Mouse (Mus musculus): ENCODE data around the gene Gm42715.
"Not testable (repeated sequence)": the region's sequence is repeated elsewhere in the genome, so short reads cannot be mapped to it uniquely, and the experiment has no call there.

The Gm42715 gene

GRCm38 (mm10) chr7:127519284-127519683 is at the start of gene Gm42715:
TSS of gene Gm42715 (plus strand) at chr7:127519584.
- no peak for DNase-seq (ENCODE audit: low spot score)

DNA sequence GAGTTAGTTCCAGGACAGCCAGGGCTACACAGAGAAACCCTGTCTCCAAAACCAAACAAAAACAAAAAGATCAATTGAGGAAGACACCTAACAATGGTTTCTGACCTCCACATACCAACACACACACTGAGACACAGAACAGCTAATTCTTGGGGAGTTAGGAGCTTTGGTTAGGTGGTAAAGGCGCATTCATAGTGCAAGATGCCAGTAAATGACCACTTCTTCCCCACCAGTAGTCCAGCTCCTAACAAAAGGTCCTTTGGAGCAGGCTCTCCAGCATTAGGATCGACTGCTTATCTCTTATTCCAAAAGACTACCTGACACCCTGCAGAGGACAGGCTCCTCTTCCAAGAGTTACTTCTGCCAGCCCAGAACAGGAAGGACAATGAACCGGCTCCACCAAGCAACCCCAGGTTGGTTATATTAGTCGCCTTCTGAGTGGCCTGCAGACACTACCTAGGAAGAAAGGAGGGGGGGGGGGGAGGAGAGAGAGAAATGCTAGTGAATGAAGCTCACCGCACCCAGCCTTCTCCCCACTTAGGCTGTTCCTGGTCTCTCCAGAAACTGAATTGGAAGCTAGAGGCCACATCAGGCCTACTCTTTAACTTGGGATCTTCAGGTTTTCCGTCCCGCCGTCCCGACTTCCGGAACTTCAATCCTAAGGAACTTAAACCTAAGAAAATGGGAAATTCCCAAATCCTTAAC is 49.2 kb upstream of the Gm42715 start:
- no peak for DNase-seq (ENCODE audit: low spot score)

DNA sequence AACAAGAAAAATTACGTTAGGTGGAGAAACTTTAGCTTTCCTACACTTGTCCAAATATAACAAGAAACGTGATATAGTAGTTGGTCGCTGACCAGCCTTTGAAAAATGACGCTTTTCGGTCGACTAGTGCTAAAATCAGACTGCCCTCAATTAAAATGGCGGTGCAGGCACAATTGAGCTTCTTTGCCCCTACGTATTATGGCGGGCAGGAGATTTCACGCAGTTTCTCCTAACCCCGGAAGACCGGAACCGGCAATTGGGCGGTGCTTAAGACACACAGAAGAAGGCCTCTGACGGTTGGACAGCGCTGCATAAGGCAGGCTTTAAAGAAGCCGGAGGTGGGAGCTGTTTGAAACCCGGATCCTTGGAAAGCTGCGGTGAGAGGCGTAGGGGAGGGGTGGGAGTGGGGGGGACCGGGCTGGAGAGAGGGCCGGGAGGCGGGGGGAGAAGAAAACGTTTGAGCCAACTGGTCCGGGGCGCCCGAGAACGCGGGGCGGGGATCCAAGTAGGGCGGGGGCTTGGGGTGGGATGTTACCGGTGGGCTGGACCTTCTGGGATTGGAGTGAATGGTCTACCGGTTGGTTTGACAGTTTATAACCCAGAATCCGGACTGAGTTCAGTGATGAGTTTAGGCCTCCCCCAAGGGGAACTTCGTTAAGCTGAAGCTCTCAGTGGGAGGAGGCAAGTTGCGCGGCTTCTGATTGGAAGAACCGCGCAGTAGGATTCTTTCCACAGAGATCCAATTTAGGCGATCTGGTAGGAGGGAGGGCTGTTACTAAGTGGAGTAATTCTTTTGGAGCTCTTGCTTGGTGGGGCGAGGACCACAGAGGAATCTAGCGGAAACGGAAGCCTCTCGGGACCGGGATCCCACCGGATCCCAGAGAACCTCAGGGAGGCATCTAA is 48.4 kb upstream of the Gm42715 start:
- peak; percentile 42 for DNase-seq (ENCODE audit: low spot score)

DNA sequence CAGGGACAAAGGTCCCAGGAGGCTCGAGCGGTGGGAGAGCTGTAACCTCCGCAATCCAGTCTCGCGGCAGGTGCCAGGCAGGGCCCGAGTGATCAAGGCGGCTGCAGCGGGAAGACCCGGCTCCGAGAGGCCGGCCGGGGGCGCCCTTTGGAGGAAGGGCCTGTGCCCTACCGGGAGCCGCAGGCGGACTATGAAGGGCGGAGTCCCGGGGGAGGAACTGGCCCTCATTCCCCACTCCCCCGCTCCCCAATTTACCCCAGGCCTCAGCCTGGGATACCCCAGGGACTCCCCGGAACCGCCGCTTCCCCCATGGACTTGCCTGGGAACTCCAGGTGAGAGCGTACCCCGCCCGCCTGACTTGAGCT is 47.8 kb upstream of the Gm42715 start:
- DNase-seq (ENCODE audit: low spot score): no peak

DNA sequence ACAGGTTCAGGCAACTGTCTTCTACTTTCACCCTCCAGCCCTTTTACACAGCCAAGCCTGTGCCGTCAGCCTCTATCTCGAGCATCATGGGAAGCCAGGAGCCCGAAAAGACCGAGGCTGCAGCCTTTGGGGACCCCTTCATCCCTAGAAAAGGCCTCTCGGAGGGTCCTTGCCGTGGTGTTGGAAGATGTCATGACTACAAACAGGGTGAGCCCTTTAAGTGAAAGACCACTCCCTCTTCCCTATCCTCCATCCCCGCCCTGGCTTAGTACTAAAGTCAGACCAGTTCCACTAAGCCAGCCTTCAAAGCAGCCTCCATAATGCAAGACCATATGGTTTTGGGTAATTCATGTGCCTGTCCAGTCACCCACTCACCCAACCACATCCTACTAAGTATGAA is 47.3 kb upstream of the Gm42715 start:
- DNase-seq (ENCODE audit: low spot score): no peak

DNA sequence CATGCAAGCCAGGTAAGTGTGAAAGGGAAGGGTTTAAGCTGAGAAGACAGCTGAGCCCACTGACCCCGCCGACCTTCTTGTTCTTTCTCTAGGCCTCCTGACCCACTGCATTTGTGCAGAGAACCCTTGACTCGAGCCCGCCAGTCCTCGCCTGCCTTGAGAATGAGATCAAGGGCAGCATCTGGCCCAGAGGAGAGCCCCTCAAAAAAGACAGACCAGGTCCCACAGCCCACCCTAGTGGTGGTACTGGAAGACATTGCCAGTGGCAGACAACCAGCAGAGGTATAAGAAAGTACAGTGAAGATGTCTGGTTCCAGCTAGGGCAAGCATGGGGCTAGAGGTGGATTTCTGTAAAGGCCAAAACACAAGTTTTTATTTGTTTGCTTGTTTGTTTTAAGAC is 45.7 kb upstream of the Gm42715 start:
- no peak for DNase-seq (ENCODE audit: low spot score)

- no peak for DNase-seq (ENCODE audit: low spot score)
These were observed 44.9 kb upstream of the Gm42715 start for GRCm38 (mm10) chr7:127474378-127475070.

GRCm38 (mm10) chr7:127475186-127475740 is 44.1 kb upstream of the Gm42715 start:
- DNase-seq (ENCODE audit: low spot score): no peak

DNA sequence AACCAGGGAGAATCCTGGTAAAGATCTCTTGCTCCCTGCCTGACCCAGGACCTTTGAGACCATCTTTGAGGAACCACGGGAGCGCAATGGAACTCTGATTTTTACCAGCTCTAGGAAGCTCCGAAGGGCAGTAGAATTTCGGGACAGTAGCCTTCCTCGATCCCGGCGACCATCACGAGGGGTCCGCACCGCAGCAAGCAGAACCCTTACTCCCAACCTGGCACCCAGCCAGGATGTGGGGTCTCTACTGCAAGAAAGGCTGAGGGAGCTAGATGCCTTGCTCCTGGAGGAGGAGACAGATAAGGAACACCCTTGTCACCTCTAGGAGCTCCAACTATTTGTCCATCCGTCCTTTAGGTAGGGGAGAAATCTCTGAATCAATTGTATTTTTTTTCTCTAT is 43.0 kb upstream of the Gm42715 start:
- no peak for DNase-seq (ENCODE audit: low spot score)

- no peak for DNase-seq (ENCODE audit: low spot score)
These were observed 42.5 kb upstream of the Gm42715 start for GRCm38 (mm10) chr7:127476855-127477254.

DNA sequence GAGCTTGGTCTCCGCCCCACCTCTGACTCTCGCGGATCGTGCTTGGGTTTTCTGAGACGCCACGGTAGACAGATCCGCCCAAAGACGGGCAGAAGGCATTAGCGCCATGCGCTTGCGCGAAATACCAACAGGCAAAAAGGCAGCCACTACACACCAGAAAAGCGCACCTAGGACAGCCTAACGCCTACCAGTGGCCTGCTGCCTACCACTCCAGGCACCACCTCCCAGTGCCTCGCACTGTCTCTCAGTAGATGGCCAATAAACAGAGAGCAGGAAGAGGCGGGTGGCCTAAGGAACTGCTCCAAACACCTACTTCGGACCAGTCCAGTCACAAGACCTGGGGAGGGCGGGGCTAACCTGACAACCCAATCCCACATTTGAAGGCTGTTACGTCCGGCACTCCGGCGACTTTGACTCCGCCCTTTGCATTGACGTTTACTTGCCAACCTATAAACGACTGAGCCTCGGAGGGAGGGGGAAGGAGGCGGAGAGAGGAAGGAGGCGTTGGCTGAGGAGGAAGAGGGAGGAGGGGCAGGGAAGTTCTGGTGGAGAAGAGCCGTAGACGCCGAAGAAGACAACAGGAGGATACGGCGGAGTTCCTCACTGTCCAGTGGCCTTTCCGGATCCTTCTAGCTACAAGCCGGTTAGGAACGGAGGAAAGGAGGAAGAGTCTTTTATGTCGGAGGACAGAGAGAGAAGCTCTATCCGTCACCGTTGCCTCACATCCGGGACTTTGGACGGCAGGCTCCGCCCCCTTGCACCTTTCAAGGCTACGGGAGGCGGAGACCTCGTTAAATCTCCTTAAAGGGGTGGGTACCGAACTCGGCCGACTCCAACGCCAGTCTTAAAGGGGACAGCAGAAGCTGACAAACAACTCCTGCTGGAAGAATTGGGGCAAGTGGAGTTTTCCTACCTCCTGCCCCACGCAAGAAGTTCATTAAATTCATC is 41.4 kb upstream of the Gm42715 start:
- peak; percentile 96 for DNase-seq (ENCODE audit: low spot score)

DNA sequence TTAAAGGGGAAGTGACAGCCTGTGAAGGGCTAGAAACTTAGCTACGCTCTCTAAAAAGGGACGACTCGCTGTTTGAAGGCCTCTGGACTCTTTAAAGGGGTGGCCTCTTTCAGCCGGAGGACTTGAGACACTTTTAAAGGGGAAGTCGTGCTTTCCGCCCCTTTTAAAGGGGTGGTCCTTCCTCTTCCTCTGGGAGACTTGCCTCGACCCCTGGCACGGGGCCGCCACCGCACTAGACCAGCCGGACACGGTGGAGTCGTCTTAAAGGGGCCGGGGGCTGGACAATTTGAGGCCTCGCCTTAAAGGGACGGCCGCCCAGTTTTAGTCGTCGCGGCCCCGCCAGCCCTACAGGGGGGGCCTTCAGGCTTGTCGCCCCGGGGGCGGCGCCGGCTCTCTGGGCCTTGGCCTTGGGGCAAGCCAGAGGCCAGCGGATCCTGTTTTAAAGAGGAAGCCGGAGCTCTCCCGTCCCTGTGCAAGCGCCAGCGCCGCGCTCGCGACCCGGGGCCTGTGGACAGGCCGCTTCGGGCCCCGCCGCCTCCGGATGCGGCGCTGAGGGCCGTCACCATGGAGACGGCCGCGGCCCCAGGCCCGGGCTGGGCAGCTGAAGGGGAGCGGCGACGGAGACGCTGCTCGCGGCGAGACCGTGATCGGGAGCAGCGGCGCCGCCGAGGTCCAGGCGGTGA is 40.6 kb upstream of the Gm42715 start, which contains the start of gene Fbrs:
Gene Fbrs, plus strand, starts transcription at position 565 of the 683 bp plus-strand sequence.
- peak; percentile 91 for DNase-seq (ENCODE audit: low spot score)

DNA sequence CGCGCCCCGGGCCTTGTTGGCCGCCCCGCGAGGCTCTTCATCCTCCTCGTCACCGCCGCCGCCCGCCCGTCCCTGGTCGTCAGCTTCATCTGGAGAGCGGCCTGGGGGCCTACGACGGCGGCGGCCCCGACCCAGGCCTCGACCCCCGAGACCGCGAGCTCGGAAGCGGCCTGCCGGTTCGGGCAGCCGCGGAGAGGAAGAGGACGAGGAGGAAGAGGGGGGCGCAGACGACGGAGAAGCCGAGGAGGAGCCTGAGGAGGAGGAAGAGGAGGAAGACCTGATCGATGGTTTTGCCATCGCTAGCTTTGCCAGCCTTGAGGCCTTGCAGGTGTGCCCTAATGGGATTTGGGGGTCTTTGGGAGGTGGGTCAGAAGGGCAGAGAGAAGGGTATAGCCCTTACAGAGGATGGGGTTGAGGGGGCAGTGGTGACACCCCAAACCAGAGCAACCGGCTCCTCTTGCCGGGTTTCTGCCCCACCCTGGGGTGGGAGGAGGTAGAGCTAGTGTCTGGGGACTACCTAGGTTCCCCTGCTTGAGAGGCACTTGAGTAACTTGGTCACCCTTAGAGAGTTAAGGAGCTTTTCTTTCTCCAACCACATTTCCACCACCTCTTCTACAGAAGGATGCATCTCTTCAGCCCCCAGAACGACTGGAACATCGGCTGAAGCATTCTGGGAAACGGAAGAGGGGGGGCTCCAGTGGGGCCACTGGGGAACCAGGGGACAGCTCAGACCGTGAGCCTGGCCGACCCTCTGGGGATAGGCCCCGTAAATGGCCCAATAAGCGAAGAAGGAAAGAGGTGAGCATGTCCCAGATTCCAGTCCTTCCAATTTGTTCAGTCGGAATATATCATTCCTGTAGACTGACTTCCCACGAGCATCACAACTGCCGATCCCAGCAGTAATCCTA is 39.8 kb upstream of the Gm42715 start:
- no peak for DNase-seq (ENCODE audit: low spot score)

DNA sequence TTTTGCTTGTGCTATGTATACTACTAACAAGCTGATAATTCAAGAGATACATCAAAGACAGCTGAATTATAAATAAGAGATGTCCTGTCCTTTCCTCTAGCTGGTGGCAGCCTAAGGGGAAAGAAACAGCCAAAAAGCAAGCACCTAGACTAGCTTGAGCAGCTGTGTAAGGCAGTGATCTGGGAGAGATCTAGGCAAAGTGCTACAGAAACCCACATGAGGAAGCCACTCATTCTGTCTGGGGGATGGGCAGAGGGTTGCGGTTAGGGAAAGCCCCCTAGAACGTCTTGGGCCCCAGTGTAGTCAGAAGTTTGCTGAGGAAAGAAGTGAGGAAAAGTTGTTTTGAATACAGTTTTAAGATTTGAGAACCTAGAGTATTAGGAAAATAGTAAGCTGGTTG is 39.1 kb upstream of the Gm42715 start:
- no peak for DNase-seq (ENCODE audit: low spot score)

DNA sequence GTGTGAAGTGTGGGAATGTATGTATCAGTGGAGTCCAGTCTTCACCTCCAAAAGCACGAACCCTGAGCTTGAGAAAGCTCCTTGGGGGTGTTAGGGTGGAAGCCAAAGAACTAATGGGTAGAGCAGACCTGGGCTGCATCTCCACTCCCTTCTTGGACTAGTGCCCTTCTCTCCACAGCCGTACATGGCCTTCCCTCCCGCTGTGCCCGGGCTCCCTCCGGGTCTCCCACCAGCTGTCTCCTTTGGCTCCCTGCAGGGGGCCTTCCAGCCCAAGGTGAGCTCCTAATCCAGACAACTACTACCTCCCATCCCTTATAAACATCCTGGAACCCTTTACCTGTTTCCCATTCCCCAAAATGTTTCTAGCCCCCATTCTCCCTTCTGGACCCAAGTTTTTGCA is 34.0 kb upstream of the Gm42715 start:
- DNase-seq (ENCODE audit: low spot score): no peak

- DNase-seq (ENCODE audit: low spot score): not testable (repeated sequence)
These were observed 31.0 kb upstream of the Gm42715 start for GRCm38 (mm10) chr7:127488364-127488763.

DNA sequence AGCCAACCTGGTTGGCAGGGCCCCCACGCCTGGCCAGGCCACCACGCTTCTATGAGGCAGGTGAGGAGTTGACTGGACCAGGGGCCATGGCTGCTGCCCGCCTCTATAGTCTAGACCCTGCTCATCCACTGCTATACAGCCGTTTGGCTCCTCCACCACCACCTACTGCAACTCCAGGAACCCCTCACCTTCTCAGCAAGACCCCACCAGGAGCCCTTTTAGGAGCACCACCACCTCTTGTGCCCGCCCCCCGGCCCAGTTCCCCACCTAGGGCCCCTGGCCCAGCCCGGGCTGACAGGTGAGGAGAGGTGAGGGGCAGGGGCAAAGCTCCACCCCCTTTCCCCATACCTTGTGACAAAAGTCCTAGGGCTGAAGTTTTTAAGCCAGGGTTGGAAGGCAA is 29.4 kb upstream of the Gm42715 start:
- no peak for DNase-seq (ENCODE audit: low spot score)

GRCm38 (mm10) chr7:127491846-127492245 is 27.5 kb upstream of the Gm42715 start:
- no peak for DNase-seq (ENCODE audit: low spot score)

DNA sequence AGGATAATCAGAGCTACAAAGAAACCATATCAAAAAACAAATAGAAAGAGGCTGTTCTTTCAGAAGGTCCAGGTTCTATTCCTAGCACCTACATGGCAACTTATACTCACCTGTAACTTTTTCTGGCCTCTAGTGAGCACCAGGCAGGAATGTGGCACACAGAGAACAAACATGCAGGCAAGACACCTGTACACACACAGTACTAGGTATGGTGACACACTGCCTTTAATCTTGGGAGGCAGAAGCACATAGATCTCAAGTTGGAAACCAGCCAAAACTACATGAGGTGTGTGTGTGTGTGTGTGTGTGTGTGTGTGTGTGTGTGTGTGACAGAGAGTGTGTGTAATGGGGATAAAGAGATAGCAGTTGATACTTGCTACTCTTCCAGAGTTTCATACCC is 24.7 kb upstream of the Gm42715 start:
- no peak for DNase-seq (ENCODE audit: low spot score)

DNA sequence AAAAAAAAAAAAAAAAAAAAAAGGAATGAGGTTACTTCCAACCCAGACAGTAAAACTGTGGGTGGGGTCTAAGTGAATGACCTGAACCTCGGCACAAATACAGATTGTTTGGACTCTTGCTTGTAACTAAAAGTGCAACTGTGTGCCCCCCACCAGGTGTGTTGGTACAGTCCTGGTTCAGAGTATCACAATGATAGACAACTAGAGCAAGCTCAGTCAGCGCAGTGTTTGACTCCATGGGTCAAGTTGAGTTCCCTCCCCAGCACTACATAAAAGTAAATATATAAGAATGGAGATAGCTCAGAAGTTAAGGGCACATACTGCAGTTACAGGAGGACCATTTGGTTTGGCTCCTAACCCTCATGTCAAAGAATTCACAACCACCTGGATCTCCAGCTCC is 22.0 kb upstream of the Gm42715 start:
- DNase-seq (ENCODE audit: low spot score): no peak

All from urinary bladder, postnatal 10 days (tissue).